Mouse (Mus musculus) neutrophil, adult 5-6 weeks (primary cell): ENCODE results near the gene Atp5g2. TPM values are rescaled to one million over a fixed set of nuclear protein-coding genes. Genes with fewer than 3 reads are reported as not detected.

ENCODE experiments used
- ATAC-seq: fragments of 151-379, 151-347 bp; 2 replicates; pipeline ENCODE4 v1.8.0; 2017; ENCODE audit warnings: mild to moderate bottlenecking, moderate TSS enrichment; ENCODE audit not compliant: insufficient number of reproducible peaks, poor library complexity, low FRiP score, severe bottlenecking; ENCODE audit errors: extremely low read depth
- total RNA-seq: library from RNA; stranded (forward); fragments of 200-1000 nt; gene quantifications from 2 replicates; pipeline ENCODE4 v1.2.3, GENCODE M21; 2017

Atp5g2 gene
- total RNA-seq, 1 experiment from 2014 or later: 19.3 TPM

- ATAC-seq: peak; percentile 71; the same call in 1 of the 2 replicates
Observed at GRCm38 (mm10) chr15:102617654-102618053, 54.5 kb downstream of the Atp5g2 start.

- ATAC-seq: no peak
Observed at GRCm38 (mm10) chr15:102616174-102616573, 56.0 kb downstream of the Atp5g2 start.

- ATAC-seq: no peak
Observed at GRCm38 (mm10) chr15:102614224-102614623, 57.9 kb downstream of the Atp5g2 start.

- no peak for ATAC-seq
Observed at GRCm38 (mm10) chr15:102612966-102613365, 59.2 kb downstream of the Atp5g2 start.

Other genes with a start within 250 kb of the Atp5g2 start
- 0.74 and 1.2 TPM in 2 replicates for gene Amhr2, start 227.0 kb downstream of the Atp5g2 start, total RNA-seq
- gene Prr13, start 213.3 kb downstream of the Atp5g2 start, total RNA-seq: 272 and 296 TPM in 2 replicates
- 144 TPM in 2 replicates for gene Pcbp2, start 201.8 kb downstream of the Atp5g2 start, total RNA-seq
- gene Gm10337, start 168.6 kb downstream of the Atp5g2 start, total RNA-seq: not detected in 2 replicates
- 0.93 and 1.2 TPM in 2 replicates for gene Map3k12, start 155.3 kb downstream of the Atp5g2 start, total RNA-seq
- gene Tarbp2, start 154.2 kb downstream of the Atp5g2 start, total RNA-seq: 29.1 and 34.6 TPM in 2 replicates
- gene Npff, start 147.4 kb downstream of the Atp5g2 start, total RNA-seq: 1.4 and 6.1 TPM in 2 replicates
- not detected in 2 replicates for gene Gm28047, start 47.3 kb downstream of the Atp5g2 start, total RNA-seq
- 61.0 and 74.3 TPM in 2 replicates for gene Atf7, start 46.9 kb downstream of the Atp5g2 start, total RNA-seq
- 73.4 and 97.1 TPM in 2 replicates for gene Calcoco1, start 49.8 kb upstream of the Atp5g2 start, total RNA-seq
- gene Hoxc13, start 248.8 kb upstream of the Atp5g2 start, total RNA-seq: not detected in 2 replicates